Mouse (Mus musculus): Measurements from ENCODE around the gene Ambra1.

The Ambra1 gene

DNA sequence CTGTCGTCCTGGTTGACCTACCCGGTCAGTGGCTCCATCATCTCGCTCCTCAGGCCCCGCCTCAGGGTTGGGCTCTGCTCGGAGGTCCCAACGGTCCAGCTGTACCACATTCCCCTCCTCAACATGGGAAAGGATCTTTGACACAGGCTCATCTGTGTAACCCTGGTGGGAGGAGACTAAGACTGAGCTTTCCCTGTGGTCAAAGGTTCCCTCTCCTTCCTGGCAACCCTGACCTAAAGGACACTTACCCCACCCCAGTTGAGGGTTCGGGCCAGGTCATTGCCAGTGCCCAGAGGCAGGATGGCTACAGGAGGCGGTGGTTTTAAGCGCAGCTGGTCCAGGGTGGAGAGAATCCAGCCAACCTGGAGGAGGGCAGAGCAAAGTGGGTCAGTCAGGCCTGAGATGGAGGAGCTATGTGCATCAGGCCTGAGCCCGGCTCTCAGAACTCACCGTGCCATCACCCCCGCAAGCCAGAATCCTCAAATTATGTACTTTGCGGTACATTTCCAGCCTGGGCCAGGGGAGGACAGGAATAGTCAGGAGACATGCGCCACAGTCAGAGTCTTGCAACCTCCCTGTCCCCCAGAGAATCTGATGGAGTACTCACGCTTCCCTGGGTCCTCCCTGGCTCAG, 209.5 kb downstream of the Ambra1 start:
- DNase-seq: no peak

DNA sequence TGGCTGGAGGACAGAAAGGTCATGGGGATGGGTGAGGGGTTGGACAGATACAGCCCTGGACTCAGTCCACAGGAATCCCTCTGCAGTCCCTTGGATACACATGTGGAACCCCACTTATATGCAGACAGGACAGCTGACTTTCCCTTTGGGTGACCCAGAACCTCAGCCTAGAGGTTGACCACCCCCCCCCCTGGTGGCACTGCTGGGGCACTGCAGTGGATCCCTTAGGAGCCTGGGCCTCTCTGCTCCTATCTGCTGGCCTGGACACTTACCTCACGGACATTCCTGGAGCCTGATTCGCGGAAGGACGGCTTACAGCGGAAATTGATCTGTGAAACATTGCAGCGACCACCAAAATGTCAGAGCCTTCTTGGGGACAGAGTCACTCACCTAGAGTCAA, 212.4 kb downstream of the Ambra1 start:
- DNase-seq: no peak

DNA sequence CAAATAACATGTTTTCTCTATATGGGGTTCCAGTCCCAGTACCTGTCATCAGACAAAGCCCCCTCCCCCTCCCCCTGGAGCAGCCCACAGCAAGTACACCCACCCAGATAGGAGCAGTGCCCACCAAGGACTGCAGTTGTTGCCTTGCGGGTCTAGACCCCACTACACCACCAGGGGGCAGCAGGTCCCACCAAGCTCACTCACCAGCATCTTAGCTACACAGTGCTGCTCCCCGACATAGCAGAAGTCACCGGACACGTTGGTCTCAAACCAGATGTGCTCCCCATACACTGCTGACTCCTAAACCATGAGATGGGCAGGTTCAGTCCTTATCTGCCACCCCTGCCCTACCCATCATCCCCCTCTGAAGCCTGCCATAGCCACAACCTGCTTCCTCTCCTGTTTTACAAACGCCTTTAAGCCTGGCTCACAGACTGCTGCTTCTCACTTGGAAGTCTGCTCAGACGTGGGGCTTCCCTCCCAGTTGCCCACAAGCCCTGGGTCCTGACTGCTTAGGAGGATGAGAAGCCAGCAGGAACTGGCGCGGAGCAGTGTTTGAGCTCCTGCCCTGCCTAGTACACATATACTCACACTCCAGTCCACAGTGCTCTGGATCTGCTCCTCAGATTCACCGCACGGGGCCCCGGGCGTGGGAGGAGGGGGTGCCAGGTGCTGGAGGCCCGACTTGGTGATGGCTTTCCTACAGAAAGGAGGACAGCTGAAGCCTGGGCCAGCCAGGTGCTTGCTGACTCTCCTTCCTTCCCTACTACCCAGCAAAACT, 214.4 kb downstream of the Ambra1 start:
- peak; percentile 72 to 79 for DNase-seq

DNA sequence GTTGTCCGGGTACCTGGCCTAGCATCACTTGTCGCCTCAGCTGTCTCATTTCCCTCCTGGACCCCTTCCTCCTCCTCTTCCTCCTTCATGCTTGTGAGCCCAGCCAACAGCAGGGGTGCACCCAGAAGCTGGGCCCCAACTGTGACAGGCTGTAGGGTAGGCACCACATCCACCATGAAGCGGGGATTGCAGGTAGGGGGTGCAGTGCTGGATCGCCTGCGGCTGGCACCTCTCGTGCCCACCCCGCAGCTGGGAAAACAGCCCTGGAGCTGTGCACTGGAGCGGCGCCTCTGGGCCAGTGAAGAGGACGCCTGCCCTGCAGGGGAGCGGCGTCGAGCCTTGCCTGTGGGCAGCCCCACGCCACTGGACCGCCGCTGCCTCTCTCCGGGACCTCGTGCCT, 215.5 kb downstream of the Ambra1 start, which contains the start of gene Gm9821:
Gene Gm9821 (plus strand): TSS at position 221 of the 400 bp plus-strand sequence.
- DNase-seq: no peak

DNA sequence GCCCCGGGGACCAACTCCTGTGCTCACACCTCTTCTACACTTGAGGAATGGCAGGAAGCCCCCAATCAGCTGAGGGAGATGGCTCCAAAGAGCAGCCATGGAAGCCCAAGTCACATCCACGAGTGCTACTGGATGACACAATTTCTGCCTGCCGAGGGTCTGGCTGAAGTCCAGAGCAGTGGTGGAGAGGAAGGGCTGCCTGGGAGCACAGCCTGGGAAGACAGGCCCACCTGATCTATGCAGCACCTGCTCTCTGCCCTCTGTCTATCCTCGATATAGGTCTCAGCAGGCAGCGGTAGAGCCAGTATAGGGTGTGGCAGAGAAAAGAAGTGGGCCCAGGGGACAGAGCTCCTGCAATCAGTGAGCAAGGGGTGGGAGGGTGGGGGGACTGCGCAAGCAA, 216.9 kb downstream of the Ambra1 start:
- peak; percentile 51 to 54 for DNase-seq

DNA sequence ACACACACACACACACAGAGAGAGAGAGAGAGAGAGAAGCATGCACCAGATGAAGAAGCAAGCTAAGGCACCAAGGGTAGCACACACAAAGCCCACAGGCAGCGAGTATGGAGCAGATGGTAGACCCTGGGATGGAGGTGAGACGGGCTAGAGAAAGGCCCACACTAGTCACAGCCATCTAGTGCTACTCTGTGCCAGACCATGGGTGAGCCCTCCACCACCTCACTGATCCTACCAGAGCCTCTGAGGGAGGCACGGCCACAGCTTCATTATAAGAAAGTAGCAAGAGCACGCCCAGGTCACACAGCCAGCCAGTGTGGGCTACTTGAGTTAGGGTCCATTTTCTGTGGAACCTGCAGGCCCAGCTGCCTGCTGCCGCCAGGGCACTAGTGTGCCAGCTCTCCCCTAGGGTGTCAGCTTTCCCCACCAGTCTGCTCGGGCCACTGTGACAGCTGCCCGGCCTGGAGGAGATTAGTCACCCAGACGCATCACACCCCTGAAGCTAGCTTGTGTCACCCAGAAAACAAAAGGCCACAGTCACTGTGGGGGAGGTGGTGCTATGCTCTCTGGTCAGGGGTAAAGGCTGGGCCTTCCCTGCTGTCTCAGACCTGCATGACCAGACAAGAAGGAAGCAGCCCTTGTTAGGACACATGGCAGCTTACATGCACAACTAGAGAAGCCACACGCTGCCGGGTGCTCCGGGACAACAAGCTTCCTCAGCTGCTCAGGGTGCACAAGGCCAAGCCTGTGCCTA, 217.6 kb downstream of the Ambra1 start:
- peak; percentile 60 to 70 for DNase-seq

DNA sequence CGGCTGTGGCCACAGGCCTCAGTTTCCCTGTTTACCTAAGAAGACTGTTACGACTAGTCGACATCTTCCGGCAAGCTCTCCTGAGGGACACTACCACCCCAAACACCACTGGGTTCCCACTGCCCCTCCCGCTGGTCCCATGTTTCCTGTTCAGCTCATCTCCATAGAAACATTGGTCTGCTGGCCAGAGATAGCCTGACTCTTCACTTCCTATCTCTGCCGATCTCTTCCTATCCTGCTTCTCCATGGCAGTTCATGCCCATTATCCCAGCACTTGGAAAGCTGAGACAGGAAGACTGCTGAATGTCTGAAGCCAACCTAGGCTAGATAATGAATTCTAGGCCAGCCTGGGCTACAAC, 218.2 kb downstream of the Ambra1 start:
- DNase-seq: peak; percentile 63 to 75

DNA sequence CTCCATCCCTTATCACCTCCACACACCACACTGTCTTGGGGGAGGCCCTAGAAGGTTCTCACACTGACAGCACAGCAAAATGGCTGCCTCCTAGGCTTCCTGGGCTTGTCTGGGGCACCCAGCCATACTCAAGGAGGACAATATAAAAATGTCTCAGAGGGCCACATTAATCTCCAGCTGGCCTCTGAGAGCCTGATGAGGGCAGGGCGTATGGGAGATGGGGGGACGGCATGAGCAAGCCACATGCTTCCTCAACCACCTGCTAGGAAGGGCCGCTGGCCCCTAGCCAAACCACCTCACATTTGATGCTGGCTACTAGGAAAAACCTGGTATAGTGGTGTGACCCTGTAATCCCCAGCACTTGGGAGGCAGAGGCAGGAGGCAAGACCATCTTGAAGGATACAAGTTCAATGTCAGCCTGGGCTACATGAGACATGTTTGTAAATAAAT, 218.9 kb downstream of the Ambra1 start:
- DNase-seq: no peak

DNA sequence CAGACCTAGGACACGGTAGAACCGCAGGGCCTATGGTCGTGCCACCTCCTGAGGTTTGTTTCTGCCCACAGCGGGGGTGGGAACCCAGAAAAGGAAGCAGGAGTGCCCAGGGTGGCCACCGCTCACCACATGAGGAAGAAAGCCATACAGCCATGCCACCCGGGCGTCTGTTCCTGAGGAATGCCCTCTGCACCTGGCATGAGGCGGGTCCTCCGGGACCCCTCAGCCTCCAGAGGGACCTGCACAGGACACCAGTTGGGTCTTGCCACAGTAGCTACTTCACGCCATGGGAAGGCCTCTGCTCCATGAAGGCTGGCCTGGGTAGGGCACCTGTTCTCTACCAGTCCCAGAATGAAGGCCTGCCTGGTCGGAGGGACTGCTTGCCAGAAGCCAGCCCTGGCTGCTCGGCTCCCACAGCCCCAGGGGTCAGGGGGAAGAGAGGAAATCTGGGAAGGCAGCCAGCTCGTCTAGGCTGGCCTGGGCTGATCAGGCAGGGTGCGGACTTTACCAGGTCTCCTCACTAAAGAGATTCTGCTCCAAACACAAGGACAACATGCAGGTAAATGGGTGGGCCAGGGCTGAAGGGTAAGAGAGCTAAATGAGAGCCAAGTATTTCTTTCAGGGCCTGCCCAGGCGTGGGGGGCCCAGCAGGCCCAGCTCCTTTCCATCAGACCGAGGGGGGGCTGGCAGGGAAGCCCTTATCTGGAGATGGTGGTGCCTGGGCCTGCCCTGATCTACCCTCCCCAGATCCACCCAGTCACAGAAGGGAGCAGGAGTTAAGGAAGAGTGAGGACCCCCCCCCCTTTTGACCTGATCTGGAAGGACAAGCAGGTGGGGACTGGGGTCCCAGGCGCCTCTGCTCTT, 219.7 kb downstream of the Ambra1 start:
- peak in 1 of 2 experiments; percentile 43 for DNase-seq

DNA sequence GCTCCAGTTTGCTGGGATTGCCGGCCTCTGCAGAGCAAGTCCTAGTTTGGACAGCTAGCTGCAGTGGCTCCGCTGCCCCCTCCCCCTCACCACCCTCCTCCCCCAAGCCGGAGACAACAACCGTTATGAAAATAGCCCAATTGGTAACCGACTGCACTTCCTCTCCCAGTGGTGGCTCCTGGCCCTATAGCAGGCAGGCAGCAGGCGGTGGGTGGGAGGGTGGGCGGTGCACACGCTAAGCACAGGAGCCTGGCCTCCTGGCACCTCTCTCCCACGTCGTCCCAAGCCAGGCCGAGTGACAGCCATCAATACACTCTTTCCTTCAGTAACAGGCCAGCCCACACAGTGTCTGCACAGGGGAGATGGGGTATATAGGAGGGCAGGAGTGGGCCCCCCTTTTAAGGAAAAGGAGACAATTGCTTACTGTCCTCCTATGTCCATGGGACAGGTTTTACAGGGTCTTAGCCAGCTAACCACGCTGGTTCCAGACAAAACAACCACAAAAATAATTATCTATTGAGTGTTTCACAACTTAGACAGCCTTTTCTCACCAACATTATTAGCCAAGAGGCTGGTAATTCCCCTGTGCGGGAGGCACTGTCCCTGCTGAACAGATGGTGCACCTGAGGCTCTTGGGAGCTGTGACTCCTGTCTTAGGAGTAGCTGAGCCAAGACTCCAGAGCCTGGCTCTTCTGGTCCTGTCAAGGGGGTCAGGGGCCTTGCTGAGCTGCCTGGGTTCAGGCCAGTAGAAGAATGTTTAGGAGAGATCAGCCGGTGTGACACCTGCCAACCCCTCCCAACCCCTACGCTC, 220.5 kb downstream of the Ambra1 start:
- DNase-seq: peak in 1 of 2 experiments; percentile 45

DNA sequence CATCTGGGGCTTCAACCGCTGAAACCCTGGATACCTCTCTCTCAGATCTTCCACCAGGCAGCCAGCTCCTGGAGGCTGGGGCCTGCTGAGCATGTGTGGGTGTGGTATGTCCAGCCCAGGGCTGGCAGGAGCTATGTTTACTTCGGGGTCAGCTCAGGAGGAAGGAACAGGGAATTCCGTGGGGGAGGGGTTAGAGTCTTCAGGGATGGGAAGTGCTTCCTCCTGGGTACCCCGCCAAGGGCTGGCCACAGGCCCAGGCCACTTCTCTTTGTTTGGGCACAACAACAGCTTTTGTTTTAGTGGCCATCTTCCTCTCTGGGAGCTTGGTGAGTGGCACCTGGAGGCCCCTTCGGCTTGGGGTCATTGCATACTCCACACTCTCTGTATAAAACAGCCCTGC, 223.9 kb downstream of the Ambra1 start:
- peak; percentile 91 to 94 for DNase-seq

DNA sequence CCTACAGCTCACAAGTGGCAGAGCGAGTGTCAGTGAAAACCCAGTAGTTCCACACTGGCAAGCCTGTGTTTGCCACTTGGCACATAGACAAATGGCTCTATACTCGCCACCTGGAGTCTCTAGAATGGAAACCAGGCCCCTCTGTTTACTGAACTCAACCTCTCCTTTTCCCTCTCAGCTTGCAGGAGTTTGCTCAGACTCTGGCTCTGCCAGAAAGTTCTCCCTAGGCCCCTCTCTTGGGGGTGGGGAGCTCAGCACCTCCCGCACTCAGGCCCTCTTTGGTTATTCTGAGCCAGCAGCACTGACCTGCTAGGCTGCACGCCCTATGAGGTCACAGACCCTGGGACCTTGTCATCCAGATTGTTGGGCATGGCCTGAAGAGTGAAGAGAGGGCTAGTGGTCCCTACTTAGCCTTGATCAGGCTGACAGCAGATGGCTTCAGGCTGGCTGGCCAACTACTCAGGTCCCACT, 225.2 kb downstream of the Ambra1 start:
- peak; percentile 66 to 76 for DNase-seq

DNA sequence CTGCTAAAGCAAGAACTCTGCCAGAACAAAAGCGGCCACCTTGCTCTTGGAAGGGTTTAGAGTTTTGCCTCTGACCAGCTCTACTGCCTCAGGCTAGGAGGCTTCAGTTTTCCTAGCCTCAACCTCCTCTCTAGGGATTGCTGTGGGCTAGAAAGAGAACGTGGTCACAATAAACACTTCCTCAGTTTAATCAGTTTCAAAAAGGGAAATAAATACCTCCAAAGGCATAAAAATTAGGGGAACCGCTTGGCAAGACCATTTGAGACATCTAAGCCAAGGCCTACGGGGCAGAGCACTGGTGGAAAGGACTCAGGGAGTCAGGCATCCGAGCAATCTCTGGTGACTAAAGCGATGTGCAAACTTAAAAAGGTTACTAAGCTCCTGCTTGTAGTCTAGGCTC, 225.9 kb downstream of the Ambra1 start:
- no peak for DNase-seq

DNA sequence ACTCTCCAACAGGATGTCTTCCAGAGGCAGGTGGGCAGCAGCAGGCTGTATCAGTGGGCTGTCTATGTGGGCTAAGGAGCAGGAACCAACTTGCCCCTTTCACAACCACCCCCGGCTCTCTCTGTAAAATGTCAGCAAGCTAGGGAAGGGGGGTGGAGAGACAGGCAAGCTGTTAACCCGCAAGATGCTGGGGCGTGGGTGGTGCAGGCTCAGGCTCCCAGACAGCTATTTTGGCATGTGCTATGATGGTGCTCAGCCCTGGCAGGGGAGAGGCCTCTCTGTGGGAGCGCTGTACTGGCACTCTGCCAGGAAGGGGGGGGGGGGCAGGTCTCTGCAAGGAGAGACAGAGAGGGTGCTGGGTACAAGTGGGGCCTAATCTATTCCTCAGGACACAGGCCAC, 227.2 kb downstream of the Ambra1 start:
- peak in 1 of 2 experiments; percentile 38 for DNase-seq

DNA sequence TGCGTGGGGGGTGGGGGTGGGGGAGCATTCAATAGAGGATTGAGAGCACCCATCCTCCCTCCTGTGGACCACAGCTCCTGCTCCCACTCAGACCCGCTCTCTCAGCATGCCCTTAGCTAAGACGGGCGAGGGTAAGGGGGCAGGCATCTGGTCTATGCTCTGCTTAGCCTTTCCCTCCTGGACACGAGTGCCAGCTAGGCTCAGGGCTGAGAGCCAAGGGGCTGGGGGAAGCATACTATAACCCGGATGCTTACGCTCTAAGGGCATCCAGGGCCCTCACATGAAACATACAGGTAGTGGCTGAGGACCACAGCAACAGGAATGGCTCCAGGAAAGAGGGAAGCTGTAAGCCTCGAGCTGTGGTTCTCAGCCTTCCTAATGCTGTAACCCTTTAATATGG, 228.1 kb downstream of the Ambra1 start:
- DNase-seq: no peak

DNA sequence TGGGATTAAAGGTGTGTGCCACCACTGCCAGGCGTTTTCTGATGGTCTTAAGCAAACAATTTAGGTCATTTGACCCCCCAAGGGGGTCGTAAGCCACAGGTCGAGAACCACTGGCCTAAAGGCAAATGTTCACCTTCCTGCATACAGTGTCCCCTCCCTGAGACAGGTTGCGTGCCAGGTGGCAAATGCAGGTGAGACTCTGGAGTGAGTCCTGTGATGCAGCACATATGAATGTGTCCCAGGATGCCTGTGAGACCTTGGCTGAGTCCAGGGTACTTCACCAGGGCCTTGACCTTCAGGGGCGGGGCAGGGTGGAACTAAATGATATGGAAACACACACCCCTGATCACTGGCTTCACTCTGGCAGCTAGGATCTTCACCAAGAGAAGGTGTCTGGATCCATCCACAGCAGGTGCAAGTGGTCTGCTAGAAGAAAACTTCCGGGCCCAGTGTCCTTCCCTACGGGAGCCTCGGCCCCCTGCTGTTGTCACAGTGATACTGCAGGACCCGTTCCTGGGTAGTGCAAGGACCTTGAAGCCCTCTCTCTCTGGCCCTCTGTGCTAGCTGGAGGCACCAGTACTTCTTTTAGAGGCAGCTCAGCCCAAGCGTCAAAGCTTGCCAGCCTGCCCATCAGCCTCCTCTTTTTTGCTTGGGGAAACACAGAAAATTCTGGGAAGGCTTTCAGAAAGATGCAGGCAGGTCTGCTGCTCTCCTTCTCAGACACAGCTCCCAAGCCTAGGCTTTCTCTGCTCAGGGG, 228.9 kb downstream of the Ambra1 start:
- peak; percentile 48 to 68 for DNase-seq

DNA sequence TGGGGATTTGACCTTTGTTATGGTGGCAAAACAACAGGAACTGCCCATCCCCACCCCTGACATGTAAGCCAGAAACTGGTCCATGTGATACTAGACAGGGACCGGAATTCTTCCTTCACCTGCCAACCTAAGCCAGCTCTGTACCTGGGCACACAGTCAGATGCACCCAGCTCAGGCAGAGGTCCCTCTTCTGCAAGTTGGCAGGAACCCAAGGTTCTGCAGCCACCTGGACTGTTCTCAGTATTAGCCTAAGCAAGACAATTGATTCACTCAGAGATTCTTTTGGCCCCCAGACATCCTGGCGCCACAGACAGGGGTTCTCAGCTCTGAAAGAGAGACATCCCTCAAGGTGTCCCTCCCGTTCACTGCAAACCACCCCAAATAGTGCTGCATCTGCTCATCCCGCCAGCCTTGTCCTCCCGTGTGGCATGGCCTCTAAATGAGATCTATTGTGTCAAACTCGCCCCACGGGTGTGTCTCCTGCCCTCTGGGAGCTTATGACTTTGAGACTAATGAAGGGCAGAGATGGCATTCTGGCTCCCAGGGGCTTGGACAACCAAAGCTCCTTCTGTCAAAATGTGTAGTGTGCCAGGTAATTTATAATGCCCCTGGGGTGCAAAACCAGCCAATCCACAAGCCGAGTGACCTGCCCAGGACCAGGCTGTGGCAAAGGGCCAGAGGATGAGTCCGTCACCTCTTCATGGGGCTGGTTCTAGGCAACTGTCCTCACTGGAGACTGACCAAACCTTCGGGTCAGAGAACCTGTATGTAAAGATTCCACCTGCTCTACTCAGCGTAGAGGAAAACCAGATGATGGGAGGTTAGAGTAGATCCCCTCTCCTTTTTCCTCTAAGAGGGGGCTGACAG, 229.8 kb downstream of the Ambra1 start:
- DNase-seq: no peak

DNA sequence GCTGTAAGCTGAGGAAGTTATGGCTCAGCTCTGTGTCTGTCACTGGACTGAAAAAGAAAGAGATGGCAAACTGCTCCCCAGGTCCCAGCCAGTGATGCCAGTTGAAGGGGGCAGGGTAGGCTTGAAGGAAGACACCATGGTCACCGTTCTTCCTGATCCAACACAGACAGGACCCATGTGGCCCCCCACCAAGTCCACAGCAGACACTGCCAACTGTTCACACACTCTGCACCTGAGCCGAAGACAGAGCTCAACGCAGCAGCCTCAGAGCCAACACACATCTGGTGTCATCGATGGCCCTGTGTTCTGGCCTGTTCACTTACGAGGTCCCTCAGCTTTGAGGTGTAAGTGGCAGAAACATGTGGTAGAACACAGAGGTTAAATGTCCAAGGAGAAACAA, 230.5 kb downstream of the Ambra1 start:
- DNase-seq: no peak

DNA sequence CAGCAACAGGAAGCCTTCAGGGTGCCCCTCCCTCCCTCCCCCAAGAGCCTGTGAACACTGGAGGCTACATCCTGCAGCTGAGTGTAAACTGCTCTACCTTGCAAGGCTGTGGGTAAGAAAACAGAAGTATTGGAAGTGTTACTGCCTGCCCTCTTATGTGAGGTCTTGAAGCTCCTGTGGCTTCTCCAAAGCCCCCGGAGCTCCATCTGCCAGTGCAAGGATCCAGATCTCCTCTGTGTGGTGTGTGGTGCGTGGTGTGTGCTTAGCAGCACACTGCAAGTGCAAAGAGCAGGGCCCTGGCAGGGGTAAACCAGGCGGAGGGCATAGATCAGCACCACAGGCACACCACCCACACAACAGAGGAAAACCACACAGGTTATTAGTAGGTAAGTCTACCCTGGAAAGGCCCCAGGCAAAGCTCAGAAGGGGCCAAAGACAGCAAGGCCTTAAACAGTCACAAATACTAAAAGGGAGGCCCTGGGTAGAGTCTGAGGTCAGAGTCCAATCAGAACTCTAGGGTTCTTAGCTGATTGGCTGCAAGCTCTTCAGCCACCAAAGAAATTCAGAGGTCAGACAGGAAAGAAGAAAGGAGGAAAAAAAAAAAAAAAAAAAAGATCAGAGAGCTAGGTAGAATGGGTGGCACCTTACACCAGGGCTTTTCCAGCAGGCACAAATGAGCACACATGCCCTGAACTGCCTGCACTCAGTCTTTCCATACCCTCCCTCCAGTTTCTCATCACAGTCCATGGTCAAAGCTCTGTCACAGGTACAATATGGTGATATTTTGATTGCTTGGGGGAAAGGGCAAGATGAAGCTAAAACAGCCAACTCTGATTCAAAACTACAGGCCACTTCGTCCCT, 232.2 kb downstream of the Ambra1 start:
- DNase-seq: peak in 1 of 2 experiments; percentile 13
